Mouse (Mus musculus): ENCODE data around the gene Inpp5k. TPM values are rescaled to one million over a fixed set of nuclear protein-coding genes. Genes with fewer than 3 reads are reported as not detected.

Inpp5k gene
- polyA plus RNA-seq, 1 experiment, result 63.6 TPM

DNA sequence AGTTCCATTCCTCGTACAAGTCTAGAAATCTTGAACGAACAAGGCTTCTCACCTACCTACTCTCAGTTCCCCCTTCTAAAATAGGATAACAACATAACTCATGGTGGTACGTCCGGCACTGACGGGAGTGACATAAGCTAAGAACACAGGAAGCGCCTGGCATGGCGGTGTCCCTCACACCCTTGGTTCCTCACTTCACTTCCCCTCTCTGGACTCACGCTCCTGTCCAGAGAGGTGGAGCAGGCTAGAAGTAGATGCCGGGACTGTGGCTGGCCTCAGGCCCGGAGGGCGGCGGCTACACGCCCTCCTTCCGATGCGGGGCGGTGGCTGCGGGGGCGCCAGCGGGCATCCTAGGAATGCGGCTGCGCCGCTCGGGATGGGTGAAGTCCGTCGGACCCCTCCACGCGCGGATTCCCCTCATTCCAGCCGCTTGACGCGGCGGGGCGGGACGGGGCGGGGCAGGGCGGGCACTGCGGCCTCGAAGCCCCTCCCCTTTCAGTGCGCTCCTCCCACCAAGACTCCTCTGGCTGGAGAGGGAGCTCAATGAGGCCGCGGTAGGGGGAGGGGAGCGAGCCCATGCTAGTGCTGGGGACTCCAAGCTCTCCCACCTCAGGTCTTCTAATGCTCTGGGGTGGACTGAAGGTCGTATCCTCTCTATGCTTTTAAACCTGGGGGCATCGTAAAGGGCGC lies 23.1 kb downstream of the Inpp5k start:
- DNase-seq (ENCODE audit: low read depth), result no peak

DNA sequence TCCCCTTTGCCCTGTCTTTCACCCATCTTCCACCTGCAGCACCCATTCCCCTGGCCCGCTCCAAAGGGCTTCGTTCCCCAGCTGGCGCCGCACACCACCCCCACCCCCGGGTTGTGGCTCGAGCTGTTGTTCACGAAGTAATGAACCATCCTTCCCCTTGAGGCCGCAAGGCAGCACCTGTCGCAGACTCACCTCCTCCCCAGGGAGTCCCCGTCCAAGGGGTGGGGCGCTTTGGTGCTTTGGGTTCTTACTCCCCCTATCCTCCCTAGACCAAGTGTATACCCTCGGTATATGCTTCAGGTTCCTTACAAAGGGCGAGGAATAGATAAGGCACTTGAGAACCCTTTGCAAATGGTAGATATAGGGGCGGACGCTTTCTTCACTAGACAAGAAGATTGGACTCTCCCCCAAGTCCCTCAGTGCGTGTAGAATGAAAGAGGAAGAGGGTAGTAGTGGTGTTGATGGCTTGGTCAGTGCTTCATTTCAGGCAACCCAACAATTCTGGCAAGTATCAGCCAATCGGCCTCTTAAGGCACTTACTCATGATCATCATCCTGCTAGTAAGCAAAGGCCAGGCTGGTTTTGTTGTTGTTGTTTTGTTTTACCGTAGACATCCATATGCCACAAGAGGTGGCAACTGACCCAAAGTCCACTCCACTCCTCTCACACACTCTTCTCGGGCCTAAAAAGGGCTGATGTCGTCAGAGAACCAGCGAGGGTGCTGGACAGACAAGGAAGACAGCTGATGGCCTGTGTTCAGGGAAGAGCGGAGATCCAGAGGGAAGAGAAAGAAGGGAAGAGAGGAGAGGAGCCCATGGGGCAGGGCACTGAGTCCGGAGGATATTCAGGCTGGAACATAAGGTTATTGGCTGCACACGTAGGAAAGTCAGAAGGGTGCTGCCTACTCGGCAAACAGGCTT lies 23.9 kb downstream of the Inpp5k start:
- DNase-seq (ENCODE audit: low read depth), result no peak

DNA sequence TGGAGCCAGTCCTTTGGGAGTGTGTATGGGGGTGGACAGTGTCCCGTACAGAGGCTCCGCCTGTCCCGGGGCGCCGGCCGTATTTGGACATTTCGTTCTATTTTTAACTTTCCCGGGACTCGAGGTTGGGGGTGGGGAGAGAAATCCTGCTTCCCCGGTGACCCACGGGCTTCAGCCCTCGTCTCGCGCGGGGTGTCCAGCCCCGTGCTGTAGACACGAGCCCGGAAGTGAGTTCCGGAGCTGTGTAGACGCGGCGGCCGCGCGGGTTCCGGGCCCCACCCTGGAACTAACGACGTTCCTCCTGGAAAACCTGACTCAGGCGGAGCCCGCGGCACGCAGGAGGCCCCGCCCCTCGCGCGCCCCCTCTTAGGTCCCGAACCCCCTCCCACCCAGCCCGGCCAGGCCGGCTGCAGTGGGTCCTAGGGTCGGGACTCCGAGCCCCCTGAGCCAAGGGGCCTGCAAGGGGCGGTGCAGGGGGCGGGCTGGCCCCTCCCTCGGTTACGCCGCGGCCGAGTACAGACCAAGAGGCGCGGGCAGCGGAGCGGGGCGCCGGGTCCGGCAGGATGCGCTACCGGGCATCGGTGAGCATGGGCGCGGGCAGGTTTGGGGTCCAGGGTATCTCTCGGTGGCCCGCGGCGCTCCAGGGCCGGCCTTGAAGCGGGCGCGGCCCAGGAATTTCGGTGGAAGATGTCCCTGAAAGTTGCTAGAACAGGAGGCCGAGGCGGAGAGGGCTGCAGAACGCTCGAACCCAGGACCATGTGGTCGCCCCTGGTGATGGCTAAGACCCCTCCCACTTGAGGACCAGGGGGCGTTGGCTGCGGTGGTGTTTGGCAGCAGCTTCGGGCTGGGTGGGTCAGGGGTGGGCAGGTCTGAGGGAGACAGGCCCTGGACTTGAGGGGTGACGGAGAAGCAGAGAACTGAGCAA lies 25.1 kb downstream of the Inpp5k start:
- DNase-seq (ENCODE audit: low read depth), result no peak

DNA sequence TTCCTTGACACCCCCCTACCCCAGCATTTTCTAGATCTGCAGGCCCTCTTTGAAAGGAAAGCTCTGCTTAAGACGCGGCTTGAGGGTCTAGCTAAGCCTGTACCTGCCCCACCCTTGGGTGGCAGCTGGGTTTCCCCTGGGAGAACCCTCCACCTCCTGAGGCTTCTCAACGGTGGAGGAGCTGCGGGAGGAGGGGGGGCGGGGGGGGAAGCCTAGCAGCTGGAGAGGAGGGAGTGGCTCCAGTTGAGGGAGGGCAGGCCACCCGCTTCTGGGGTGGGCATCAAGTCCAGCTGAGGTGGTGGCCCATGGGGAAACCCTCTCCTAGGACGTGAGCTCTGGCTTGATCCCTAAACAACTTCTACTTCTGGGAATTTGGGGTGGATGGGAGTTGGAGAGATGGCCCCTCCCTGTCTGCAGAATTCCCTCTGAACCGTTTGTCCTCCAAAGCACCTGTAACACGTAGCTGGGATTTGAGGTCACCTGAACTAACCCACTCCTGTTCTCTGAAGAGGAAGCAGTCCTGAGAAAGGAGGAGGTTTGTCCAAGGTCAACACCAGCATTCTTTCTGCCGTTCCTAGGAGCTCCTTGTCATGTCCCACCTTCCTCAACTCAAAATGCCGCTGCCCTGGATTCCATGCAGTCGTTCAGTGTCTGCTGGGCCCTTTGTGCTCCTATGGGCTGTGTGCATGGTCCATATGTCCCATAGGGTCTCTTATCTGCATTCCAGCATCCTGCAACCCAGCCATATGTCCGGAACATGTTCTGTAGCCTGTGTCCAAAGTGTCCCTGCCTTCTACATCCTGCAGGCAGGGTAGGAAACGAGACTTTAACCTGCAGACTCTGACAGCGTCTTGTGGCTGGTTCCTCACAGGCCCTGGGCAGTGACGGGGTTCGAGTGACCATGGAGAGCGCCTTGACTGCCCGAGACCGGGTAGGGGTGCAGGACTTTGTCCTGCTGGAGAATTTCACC lies 26.1 kb downstream of the Inpp5k start:
- no peak for DNase-seq (ENCODE audit: low read depth)

DNA sequence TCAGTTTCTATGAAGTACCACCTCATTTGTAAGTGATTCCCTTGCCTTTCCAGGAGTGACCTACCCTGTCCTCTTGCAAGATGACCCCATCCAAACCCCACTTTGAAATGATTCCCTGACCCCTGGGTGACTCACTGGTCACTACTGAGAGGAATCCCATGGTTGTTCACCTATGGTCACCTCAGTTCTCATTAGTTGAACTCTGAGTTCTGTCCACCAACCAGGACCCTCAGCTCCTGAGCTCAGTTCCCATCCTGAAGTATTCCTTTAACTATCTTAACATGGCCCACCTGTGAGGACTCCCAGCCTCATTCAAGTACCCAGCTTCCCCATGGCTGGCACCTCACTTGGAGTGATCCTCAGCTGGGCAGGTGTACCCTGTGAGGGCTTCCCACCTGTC lies 27.1 kb downstream of the Inpp5k start:
- DNase-seq (ENCODE audit: low read depth), result no peak

DNA sequence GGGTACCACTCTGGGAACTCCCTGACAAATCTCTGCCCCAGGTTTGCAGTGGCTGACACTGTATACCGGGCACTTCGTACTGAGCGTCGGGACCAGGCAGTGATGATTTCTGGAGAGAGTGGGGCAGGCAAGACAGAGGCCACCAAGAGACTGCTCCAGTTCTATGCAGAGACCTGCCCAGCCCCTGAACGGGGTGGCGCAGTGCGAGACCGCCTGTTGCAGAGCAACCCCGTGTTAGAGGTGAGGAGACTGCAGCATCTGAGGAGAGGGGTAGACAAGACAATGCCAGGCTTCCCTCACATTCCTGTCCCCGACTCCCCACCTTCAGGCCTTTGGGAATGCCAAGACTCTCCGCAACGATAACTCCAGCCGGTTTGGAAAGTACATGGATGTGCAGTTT lies 27.5 kb downstream of the Inpp5k start:
- DNase-seq (ENCODE audit: low read depth), result no peak

DNA sequence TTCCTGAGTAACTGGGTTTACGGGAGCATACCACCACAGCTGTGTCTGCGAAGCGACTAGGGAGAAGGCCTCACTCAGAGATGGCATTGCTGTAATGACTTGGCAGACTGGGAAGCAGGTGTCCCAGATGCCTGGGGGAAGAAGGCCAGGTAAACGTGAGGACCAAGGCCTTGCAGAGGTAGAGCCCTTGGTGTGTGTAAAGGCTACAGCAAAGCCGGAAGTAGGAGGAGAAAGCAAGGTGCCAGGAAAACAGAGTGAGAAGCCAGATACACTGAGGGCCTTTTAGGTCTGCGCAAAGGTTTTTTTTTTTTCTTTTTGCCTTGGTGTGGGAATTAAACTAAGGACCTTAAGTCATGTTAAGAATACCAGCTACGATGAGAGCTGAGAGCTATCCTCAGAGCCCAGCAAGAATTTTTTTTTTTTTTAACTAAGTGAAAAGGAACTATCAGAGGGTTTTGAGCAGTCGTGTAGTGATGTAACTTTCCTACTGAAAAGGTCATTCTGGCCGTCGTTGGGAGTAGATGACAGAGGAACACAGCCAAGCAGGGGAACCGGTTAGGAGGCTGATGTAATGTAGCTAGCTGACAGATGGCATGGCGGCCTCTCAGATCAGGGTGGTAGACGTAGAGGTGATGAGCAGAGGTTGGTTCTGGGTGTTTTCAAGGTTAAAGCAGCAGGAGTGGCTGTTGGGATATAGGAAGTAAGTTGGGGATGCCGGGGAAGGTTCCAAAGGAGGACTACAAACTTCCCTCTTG lies 28.4 kb downstream of the Inpp5k start:
- no peak for DNase-seq (ENCODE audit: low read depth)

DNA sequence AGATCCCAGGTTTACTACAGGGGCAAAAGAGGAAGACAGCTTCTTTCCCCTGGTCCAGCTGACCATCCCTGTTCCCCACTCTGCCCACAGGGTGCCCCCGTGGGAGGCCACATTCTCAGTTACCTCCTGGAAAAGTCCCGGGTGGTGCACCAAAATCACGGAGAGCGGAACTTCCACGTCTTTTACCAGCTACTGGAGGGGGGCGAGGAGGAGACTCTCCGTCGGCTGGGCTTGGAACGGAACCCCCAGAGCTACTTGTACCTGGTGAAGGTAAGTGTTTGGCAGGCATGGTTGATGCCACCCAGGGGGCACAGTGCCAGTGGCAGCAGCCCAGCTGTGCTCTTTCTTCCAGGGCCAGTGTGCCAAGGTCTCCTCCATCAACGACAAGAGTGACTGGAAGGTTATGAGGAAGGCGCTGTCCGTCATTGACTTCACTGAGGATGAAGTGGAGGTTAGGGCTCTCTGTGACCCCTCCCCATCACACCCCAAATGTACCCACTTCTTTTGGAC lies 29.3 kb downstream of the Inpp5k start:
- no peak for DNase-seq (ENCODE audit: low read depth)

DNA sequence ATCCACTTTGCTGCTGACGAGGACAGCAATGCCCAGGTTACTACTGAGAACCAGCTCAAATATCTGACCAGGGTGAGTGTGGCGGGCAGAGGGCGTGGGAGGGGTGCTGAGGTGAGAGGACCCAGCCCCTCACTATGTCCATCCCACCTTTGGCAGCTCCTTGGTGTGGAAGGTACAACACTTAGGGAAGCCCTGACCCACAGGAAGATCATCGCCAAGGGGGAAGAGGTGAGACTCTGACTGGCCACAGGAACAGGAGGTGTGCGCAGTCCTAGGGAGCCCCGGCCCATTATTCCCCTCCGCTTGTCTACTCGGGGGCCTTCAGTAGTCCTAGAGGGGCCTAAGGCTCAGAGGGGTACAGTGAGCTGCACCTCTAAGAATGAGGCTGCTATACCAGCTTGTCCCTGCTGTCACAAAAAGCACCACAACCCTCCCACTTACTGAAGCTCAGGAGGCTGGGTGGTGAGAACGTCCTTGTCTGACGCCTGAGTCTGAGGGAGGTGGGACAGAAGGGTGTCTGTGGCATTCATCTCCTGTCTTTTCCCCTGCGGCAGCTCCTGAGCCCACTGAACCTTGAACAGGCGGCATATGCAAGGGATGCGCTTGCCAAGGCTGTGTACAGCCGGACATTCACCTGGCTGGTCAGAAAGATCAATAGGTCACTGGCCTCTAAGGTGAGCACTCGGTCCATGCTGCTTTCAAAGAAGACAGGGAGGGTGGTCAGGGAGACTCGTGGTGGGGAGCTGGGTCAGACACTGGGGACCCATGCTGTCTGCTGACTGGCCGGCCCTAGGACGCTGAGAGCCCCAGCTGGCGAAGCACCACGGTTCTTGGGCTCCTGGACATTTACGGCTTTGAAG lies 30.4 kb downstream of the Inpp5k start:
- no peak for DNase-seq (ENCODE audit: low read depth)

DNA sequence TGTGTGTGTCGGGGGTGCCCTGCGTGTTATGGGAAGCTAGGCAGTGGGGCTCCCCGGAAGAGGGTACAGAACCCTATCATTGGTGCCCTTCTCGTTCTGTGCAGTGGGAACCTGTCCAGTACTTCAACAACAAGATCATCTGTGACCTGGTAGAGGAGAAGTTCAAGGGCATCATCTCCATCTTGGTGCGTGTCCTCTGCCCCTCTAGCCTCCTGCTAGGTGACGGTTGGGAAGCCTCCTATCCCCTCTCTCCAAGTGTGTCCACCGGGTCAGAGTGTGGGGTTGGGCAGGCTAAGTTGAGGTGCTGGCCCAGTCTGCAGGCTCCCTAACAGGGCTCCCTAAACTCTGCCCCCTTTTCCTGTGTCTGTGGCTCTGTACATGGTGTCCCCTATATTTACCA lies 31.3 kb downstream of the Inpp5k start:
- no peak for DNase-seq (ENCODE audit: low read depth)

DNA sequence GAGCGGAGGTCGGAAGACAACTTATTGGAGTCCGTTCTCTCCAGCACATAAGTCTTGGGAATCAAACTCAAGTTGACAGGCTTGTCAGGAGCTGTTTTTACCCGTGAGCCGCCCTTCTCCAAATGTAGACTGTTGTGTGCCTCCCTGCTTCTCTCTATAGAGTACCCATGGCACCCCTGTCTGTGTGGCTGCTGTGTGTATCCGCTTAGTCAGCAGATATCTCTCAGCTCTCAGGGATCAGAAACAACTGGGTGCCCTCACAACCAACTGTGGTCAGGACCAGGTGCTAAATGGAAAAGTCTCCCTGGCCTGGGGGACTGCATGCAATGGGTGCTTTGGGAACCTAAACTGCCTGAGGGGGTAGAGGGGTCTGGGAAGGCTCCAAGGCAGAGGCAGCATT lies 35.5 kb downstream of the Inpp5k start:
- no peak for DNase-seq (ENCODE audit: low read depth)

DNA sequence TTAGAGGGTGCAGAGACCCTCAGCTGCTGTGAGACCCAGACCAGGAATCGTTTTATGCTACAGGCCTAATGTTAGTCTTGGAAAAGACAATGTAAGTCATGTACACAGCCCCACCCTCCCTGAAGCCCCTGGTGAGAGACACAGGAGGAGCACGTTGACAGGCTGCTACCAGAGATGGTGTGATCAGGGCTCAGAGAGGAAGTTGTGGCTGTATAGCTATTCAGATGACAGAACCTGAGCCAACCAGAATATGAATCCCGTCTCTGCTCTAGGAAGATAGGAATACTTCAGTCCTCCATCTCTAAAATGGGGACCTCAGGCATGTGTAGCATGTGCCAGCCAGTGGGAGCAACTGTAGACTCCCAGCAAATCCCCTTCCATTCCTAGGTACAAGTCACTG lies 37.8 kb downstream of the Inpp5k start:
- no peak for DNase-seq (ENCODE audit: low read depth)

DNA sequence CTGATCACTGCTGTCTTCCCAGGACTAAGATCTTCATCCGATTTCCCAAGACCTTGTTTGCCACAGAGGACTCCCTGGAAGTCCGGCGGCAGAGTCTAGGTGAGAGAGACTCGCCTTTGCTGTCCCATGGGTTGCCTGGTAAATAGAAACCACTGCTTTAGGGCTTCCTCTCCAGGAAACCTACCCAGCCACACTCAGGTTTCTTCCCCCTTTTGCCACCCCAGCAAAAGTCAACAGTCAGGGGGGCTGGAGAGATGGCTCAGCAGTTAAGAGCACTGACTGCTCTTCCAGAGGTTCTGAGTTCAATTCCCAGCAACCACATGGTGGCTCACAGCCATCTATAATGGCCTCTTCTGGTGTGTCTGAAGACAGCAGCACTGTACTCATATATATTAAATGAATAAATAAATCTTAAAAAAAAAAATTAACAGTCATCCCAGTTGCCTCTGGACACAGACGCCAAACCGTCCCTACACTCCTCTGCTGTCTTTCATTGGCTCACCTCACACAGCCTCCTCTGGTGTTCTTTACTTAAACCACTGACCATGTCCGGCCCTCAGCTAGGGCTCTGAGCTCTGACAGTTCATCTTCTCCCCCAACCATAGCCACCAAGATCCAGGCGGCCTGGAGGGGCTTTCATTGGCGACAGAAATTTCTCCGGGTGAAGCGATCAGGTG lies 38.5 kb downstream of the Inpp5k start:
- DNase-seq (ENCODE audit: low read depth), result no peak

DNA sequence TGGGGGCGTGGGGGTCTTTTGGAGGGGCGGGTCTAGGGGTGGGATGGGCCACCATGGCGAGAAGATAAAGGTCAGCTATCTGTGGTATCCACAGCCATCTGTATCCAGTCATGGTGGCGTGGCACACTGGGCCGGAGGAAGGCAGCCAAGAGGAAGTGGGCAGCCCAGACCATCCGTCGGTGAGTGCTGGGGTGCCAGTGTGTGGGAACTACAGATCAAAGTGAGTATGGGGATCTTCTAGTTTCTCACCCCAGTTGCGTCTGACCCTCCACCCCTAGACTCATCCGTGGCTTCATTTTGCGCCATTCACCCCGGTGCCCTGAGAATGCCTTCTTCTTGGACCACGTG lies 39.0 kb downstream of the Inpp5k start:
- no peak for DNase-seq (ENCODE audit: low read depth)

DNA sequence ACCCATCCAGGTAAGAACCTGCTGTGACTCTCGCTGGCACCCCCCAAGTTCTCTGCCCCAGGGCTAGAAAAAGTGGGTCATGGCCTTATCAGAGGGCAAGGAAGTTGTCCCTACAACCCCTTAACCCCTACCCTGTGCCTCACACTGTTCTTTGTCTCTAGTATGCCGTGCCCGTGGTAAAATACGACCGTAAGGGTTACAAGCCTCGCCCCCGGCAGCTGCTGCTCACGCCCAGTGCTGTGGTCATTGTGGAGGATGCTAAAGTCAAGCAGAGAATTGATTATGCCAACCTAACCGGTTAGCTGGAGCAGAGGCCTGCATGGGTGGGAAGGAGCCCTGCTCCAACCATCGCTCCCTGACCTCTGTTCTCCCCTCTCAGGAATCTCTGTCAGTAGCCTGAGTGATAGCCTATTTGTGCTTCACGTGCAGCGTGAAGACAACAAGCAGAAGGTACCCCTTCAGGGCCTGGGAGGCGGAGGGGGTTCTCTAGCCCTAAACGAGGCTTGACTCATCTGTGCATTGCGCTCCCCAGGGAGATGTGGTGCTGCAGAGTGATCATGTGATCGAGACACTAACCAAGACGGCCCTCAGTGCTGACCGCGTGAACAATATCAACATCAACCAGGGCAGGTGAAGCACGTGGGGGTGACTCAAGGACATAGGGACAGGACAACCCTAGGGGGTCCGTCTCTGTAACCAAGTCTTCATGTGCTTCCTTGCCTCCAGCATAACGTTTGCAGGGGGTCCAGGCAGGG lies 40.8 kb downstream of the Inpp5k start:
- no peak for DNase-seq (ENCODE audit: low read depth)

DNA sequence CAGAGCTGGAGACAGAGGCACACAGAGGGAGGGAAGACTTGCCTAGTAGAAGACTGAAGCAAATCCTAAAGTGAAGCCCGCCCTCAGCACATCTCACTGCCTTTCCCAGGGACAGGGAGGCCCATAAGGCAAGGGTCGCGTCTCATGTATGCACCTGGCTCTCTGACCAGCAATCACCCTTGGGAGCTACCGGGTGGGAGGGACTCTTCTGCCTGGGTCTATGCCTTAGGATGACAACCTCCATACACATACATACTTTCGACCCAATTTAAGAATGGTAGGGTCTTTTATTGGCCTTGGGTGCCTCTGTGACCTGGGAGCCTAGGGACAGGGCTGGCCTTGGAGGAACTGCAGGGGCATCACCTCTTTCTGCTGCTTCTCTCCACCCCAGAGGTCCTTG lies 42.6 kb downstream of the Inpp5k start:
- DNase-seq (ENCODE audit: low read depth), result no peak

DNA sequence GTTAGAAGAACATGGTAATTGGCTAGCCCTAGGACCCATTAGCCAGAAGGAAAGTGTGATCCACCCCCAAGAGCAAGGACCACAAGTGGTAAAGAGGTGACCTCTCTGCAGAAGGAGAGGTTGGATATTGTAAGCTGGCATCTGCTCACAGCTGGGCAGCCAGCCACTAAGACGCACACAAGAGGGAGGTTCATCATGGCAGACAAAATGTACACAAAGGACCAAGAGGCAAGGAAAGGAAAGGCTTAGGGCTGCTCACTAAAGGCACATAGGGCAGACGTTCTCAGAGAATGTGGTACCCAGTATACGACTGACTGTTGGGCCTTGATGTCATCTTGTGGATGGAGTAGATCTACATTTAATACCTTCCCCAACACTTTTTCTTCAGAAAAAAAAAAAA lies 44.1 kb downstream of the Inpp5k start:
- DNase-seq (ENCODE audit: low read depth), result no peak

Measured in gonadal fat pad, adult 2 months (tissue).